Mouse (Mus musculus) hindbrain, postnatal 0 days (tissue): ENCODE results near the gene Tspan18. TPM values are rescaled to one million over a fixed set of nuclear protein-coding genes. Genes with fewer than 3 reads are reported as not detected.
A peak's percentile ranks its signal among the peaks of the same experiment; 100 is the strongest.

Experiments
- ATAC-seq: fragments of 200-750 bp; cut with Nextera tagmentation; 2 replicates; pipeline ENCODE4 v1.8.0; 2017; ENCODE audit warnings: mild to moderate bottlenecking, moderate TSS enrichment, moderate library complexity
- DNase-seq: peaks from one replicate; pipeline ENCODE4 v3.0.0-alpha.2; 2015; ENCODE audit warnings: low spot score
- H3K27ac ChIP-seq: fragments of 300-500 bp; sonication (generic); 2 replicates; pipeline ENCODE4 v1.5.1; 2014; ENCODE audit warnings: mild to moderate bottlenecking
- H3K27me3 ChIP-seq: fragments of 300-500 bp; sonication (generic); 2 replicates; pipeline ENCODE4 v1.6.1; 2014; ENCODE audit warnings: low read length, mixed read lengths; ENCODE audit not compliant: insufficient read depth
- H3K36me3 ChIP-seq: fragments of 300-500 bp; sonication (generic); 2 replicates; pipeline ENCODE4 v1.6.1; 2014; ENCODE audit warnings: low read length, mixed read lengths; ENCODE audit not compliant: insufficient read depth
- H3K4me1 ChIP-seq: fragments of 300-500 bp; sonication (generic); 2 replicates; pipeline ENCODE4 v1.6.1; 2014; ENCODE audit warnings: antibody characterized with exemption, low read length, mixed read lengths; ENCODE audit not compliant: insufficient read depth
- H3K4me2 ChIP-seq: fragments of 300-500 bp; sonication (generic); 2 replicates; pipeline ENCODE4 v1.6.1; 2014; ENCODE audit warnings: low read depth, mild to moderate bottlenecking, low read length, moderate library complexity, mixed read lengths
- H3K4me3 ChIP-seq: fragments of 300-500 bp; sonication (generic); 2 replicates; pipeline ENCODE4 v1.5.1; 2014; ENCODE audit warnings: low read length
- H3K9ac ChIP-seq: fragments of 300-500 bp; sonication (generic); replicated peaks from 2 replicates; pipeline ENCODE4 v1.6.1; 2014; ENCODE audit warnings: mild to moderate bottlenecking, low read length, moderate library complexity, mixed read lengths
- H3K9me3 ChIP-seq: fragments of 300-500 bp; sonication (generic); 2 replicates; pipeline ENCODE4 v1.6.1; 2016; ENCODE audit warnings: low read length, mixed read lengths
- CTCF ChIP-seq: IDR thresholded peaks from 2 replicates; pipeline ENCODE4 v1.5.1; 2016; ENCODE audit warnings: antibody characterized with exemption, control low read depth, low read depth
- WGBS: fragments of 180-500 bp; shearing (Covaris S2); extraction: QIAGEN DNeasy Blood & Tissue Kit; methylation state at CpG from one replicate; pipeline ENCODE4 v1.1.7; 2014; 5-methylcytosine and 5-hydroxymethylcytosine counted together
- polyA plus RNA-seq: library from polyadenylated mRNA; unstranded; fragments of >200 nt; fragmentation: Nextera tagmentation; extraction: Ambion mirVana; gene quantifications from 2 replicates; pipeline ENCODE4 v1.2.1, GENCODE M21; 2015
- total RNA-seq: library from RNA; depleted of rRNA; stranded (reverse); fragments of >200 nt; gene quantifications from 2 replicates; pipeline ENCODE4 v1.2.3, GENCODE M21; 2014

The Tspan18 gene
- total and polyA plus RNA-seq, 2 experiments from 2014 or later: 12.3 to 23.5 TPM

GRCm38 (mm10) chr2:93318781-93319349, 15.4 kb downstream of the Tspan18 start:
- Histone ChIP-seq H3K4me1 (peaks cover 9% of the 10 kb centered on the region), H3K27ac (no peak overlapping the region)

GRCm38 (mm10) chr2:93313768-93314632, 20.3 kb downstream of the Tspan18 start:
- H3K27me3 ChIP-seq: no peaks in the 10 kb centered on the region
- no peak overlapping the region for H3K4me3 ChIP-seq
- no peaks in the 10 kb centered on the region for H3K9me3 ChIP-seq
- no peak for DNase-seq
- TF ChIP-seq CTCF: no peak
- peak; percentile 33; the same call in 1 of the 2 replicates for ATAC-seq
- no peak overlapping the region for H3K27ac ChIP-seq
- H3K36me3 ChIP-seq: no peaks in the 10 kb centered on the region
- H3K4me1 ChIP-seq: peaks cover 15% of the 10 kb centered on the region
- no peak overlapping the region for H3K9ac ChIP-seq
- WGBS: 32% methylated on average over 15 of the region's 15 CpGs
- no peak overlapping the region for H3K4me2 ChIP-seq

More at GRCm38 (mm10) chr2:93318781-93319349, 15.4 kb downstream of the Tspan18 start:
- 76% methylated on average over 21 of the region's 21 CpGs for WGBS
- DNase-seq (no peak), ATAC-seq (no peak)
- Histone ChIP-seq H3K4me3 (no peak overlapping the region), H3K9ac (no peak overlapping the region), H3K36me3 (no peaks in the 10 kb centered on the region), H3K27me3 (no peaks in the 10 kb centered on the region), H3K9me3 (no peaks in the 10 kb centered on the region), H3K4me2 (no peak overlapping the region)
- TF ChIP-seq CTCF: no peak

GRCm38 (mm10) chr2:93312458-93312857, 21.8 kb downstream of the Tspan18 start:
- Histone ChIP-seq H3K4me1 (peaks cover 11% of the 10 kb centered on the region), H3K4me2 (no peak overlapping the region), H3K9me3 (no peaks in the 10 kb centered on the region), H3K9ac (no peak overlapping the region), H3K36me3 (no peaks in the 10 kb centered on the region), H3K4me3 (no peak overlapping the region), H3K27me3 (no peaks in the 10 kb centered on the region), H3K27ac (no peak overlapping the region)
- DNase-seq: no peak
- TF ChIP-seq CTCF: no peak
- ATAC-seq: no peak
- 85% methylated on average over 3 of the region's 3 CpGs for WGBS

- WGBS: 86% methylated on average over 14 of the region's 14 CpGs
- H3K27ac ChIP-seq: no peak overlapping the region
- no peak overlapping the region for H3K4me2 ChIP-seq
- no peak for DNase-seq
- H3K27me3 ChIP-seq: no peaks in the 10 kb centered on the region
- peaks cover 11% of the 10 kb centered on the region for H3K4me1 ChIP-seq
- no peaks in the 10 kb centered on the region for H3K36me3 ChIP-seq
- TF ChIP-seq CTCF: no peak
- no peak for ATAC-seq
- no peak overlapping the region for H3K4me3 ChIP-seq
- no peaks in the 10 kb centered on the region for H3K9me3 ChIP-seq
- H3K9ac ChIP-seq: no peak overlapping the region; the same call in 1 of the 2 replicates
These were observed 24.4 kb downstream of the Tspan18 start for GRCm38 (mm10) chr2:93309724-93310413.

- Histone ChIP-seq H3K27ac (no peak overlapping the region), H3K9ac (no peak overlapping the region), H3K4me3 (no peak overlapping the region), H3K4me1 (peaks cover 13% of the 10 kb centered on the region), H3K9me3 (no peaks in the 10 kb centered on the region), H3K27me3 (no peaks in the 10 kb centered on the region), H3K36me3 (no peaks in the 10 kb centered on the region), H3K4me2 (no peak overlapping the region)
- WGBS: 89% methylated on average over 4 of the region's 4 CpGs
- ATAC-seq (no peak), DNase-seq (no peak)
- TF ChIP-seq CTCF: no peak
These were observed 27.4 kb downstream of the Tspan18 start for GRCm38 (mm10) chr2:93306898-93307297.

GRCm38 (mm10) chr2:93304273-93304634, 30.1 kb downstream of the Tspan18 start:
- H3K4me1 ChIP-seq: peaks cover 13% of the 10 kb centered on the region
- ATAC-seq (no peak), DNase-seq (no peak)
- H3K27ac ChIP-seq: peak overlapping the region; percentile 46; the same call in 1 of the 2 replicates
- no peak overlapping the region for H3K4me2 ChIP-seq
- no peaks in the 10 kb centered on the region for H3K27me3 ChIP-seq
- H3K36me3 ChIP-seq: no peaks in the 10 kb centered on the region
- H3K9ac ChIP-seq: 0 out of 2 replicates have a peak overlapping the region, but pooled peaks have one; percentile 3
- no peaks in the 10 kb centered on the region for H3K9me3 ChIP-seq
- TF ChIP-seq CTCF: no peak
- 42% methylated on average over 4 of the region's 4 CpGs for WGBS
- no peak overlapping the region for H3K4me3 ChIP-seq
